8 mouse cellular contexts compared by ENCODE assay signal in genomic region chr1:120341811-120342370, GRCm38 (mm10). TPM values are rescaled to one million over a fixed set of nuclear protein-coding genes. Genes with fewer than 3 reads are reported as not detected.
DNase-seq lines count a peak whose midpoint lies in the region; ATAC-seq and TF ChIP-seq lines count a peak whose summit lies in the region.
"Had no signal": no experiment of that assay in that cellular context is flagged by ENCODE, and none has a peak within 500 bp of the region (broad histone marks: within the 10 kb centered on the region; RNA-seq: fewer than 3 reads in every experiment).

No protein-coding gene starts in this region.

- peaks cover 7% of the 10 kb centered on the region for H3K4me1 ChIP-seq in lung, embryonic 16.5 days (replicated peaks; ENCODE audit: control insufficient read depth, insufficient read depth, low read length)
- peaks cover 7% of the 10 kb centered on the region; the same call in 1 of the 2 replicates for H3K4me1 ChIP-seq in forebrain, postnatal 0 days (ENCODE audit: insufficient read depth)
- no peaks in the 10 kb centered on the region; the same call in 1 of the 2 replicates for H3K4me1 ChIP-seq in liver, embryonic 13.5 days (replicated peaks)
- no peaks in the 10 kb centered on the region for H3K4me1 ChIP-seq in stomach, postnatal 0 days (replicated peaks; ENCODE audit: control insufficient read depth, insufficient read depth)

- no peaks in the 10 kb centered on the region for H3K9me3 ChIP-seq in lung, embryonic 16.5 days (ENCODE audit: control insufficient read depth, low read length)
- no peaks in the 10 kb centered on the region for H3K9me3 ChIP-seq in forebrain, postnatal 0 days (ENCODE audit: low read length)
- no peaks in the 10 kb centered on the region for H3K9me3 ChIP-seq in liver, embryonic 13.5 days (replicated peaks)
- no peaks in the 10 kb centered on the region for H3K9me3 ChIP-seq in stomach, postnatal 0 days (ENCODE audit: control insufficient read depth, low read length)

- H3K9ac ChIP-seq in lung, embryonic 16.5 days (ENCODE audit: low read length): no peak overlapping the region
- H3K9ac ChIP-seq in forebrain, postnatal 0 days: no peak overlapping the region
- H3K9ac ChIP-seq in liver, embryonic 13.5 days: no peak overlapping the region
- H3K9ac ChIP-seq in stomach, postnatal 0 days (ENCODE audit: low read length): no peak overlapping the region

- peak overlapping the region; percentile 51 for H3K4me2 ChIP-seq in lung, embryonic 16.5 days (ENCODE audit: low read depth, low read length)
- H3K4me2 ChIP-seq in forebrain, postnatal 0 days (ENCODE audit: low read depth): peak overlapping the region; percentile 63
- H3K4me2 ChIP-seq in liver, embryonic 13.5 days: peak overlapping the region; percentile 32
- H3K4me2 ChIP-seq in stomach, postnatal 0 days (replicated peaks; ENCODE audit: low read depth): peak overlapping the region; percentile 44

- WGBS in lung, embryonic 16.5 days: 2% methylated on average over 17 of the region's 17 CpGs
- WGBS in forebrain, postnatal 0 days: 2% methylated on average over 17 of the region's 17 CpGs
- WGBS in liver, embryonic 13.5 days (ENCODE audit: insufficient replicate concordance): 5% methylated on average over 17 of the region's 17 CpGs
- WGBS in stomach, postnatal 0 days: 3% methylated on average over 17 of the region's 17 CpGs

- H3K36me3 ChIP-seq in lung, embryonic 16.5 days (ENCODE audit: control insufficient read depth, insufficient read depth, low read length): no peaks in the 10 kb centered on the region
- H3K36me3 ChIP-seq in forebrain, postnatal 0 days (ENCODE audit: insufficient read depth): no peaks in the 10 kb centered on the region
- no peaks in the 10 kb centered on the region for H3K36me3 ChIP-seq in liver, embryonic 13.5 days
- H3K36me3 ChIP-seq in stomach, postnatal 0 days (ENCODE audit: control insufficient read depth, insufficient read depth, low read length): no peaks in the 10 kb centered on the region

- DNase-seq in lung, postnatal 36 days: no peak
- no peak for DNase-seq in forebrain, postnatal 0 days
- no peak for DNase-seq in liver, embryonic 13.5 days
- no peak for DNase-seq in stomach, postnatal 0 days (ENCODE audit: low spot score)
- DNase-seq in thymus, postnatal 36 days: no peak
- no peak for DNase-seq in spleen, adult 12 weeks (ENCODE audit: low spot score)
- DNase-seq: kidney, adult 8-10 months had no signal

- H3K27me3 ChIP-seq in lung, embryonic 16.5 days (ENCODE audit: control insufficient read depth, insufficient read depth, low read depth, low read length): peaks cover 66% of the 10 kb centered on the region
- peaks cover 68% of the 10 kb centered on the region for H3K27me3 ChIP-seq in forebrain, postnatal 0 days (ENCODE audit: insufficient read depth, low read length)
- peaks cover 95% of the 10 kb centered on the region for H3K27me3 ChIP-seq in liver, embryonic 13.5 days
- H3K27me3 ChIP-seq in stomach, postnatal 0 days (ENCODE audit: control insufficient read depth, insufficient read depth, low read length): peaks cover 21% of the 10 kb centered on the region

- peak overlapping the region; percentile 29 for H3K4me3 ChIP-seq in lung, embryonic 16.5 days (ENCODE audit: low read length)
- peak overlapping the region; percentile 33 for H3K4me3 ChIP-seq in forebrain, postnatal 0 days (ENCODE audit: low read depth, low read length)
- peak overlapping the region; percentile 25 for H3K4me3 ChIP-seq in liver, embryonic 13.5 days (replicated peaks)
- H3K4me3 ChIP-seq in stomach, postnatal 0 days (ENCODE audit: low read depth, low read length): peak overlapping the region; percentile 27

- TF ChIP-seq CTCF in forebrain, postnatal 0 days (IDR thresholded peaks at IDR 0.05; ENCODE audit: low read depth): no peak
- TF ChIP-seq CTCF in stomach, postnatal 0 days (IDR thresholded peaks at IDR 0.05; ENCODE audit: low read depth): no peak

- TF ChIP-seq EP300 in stomach, postnatal 0 days (optimal IDR thresholded peaks at IDR 0.05): no peak

- peak; percentile 58; the same call in 1 of the 2 replicates for ATAC-seq in lung, embryonic 16.5 days (ENCODE audit: low read depth)
- 0 out of 2 replicates have a peak, but pooled peaks have one; percentile 4 for ATAC-seq in forebrain, postnatal 0 days
- no peak for ATAC-seq in liver, embryonic 13.5 days (ENCODE audit: low read depth)
- no peak for ATAC-seq in stomach, postnatal 0 days (ENCODE audit: low FRiP score, low TSS enrichment)

- no peak overlapping the region for H3K27ac ChIP-seq in lung, embryonic 16.5 days (ENCODE audit: low read length)
- H3K27ac ChIP-seq in forebrain, postnatal 0 days (ENCODE audit: low read depth, low read length): no peak overlapping the region
- H3K27ac ChIP-seq in liver, embryonic 13.5 days: no peak overlapping the region
- no peak overlapping the region for H3K27ac ChIP-seq in stomach, postnatal 0 days (replicated peaks)

RNA-seq across cellular contexts. Expression of gene C1ql2, which starts 1.5 kb away (rescaled TPM):
- 0.08 and 0.20 TPM in 2 replicates for polyA plus RNA-seq in lung, embryonic 16.5 days (2015; fragmentation: Nextera tagmentation; extraction: Ambion mirVana)
- total RNA-seq in forebrain, postnatal 0 days (2014; rRNA removed): 3.0 and 3.5 TPM in 2 replicates
- polyA plus RNA-seq in forebrain, postnatal 0 days (2015; fragmentation: Nextera tagmentation; extraction: Ambion mirVana): 1.5 and 3.0 TPM in 2 replicates
- polyA plus RNA-seq in liver, embryonic 13.5 days (2015; fragmentation: Nextera tagmentation; extraction: Ambion mirVana): not detected in 2 replicates
- polyA plus RNA-seq in stomach, postnatal 0 days (2015; fragmentation: Nextera tagmentation; extraction: Ambion mirVana): 0.21 and 0.23 TPM in 2 replicates

Comparison
In these comparisons a context has a peak if more than half of its experiments do, and no peak if none do; other contexts are left out.
1. ATAC-seq: peak in lung, embryonic 16.5 days (single experiment) and forebrain, postnatal 0 days (single experiment); none in liver, embryonic 13.5 days (single experiment) and stomach, postnatal 0 days (single experiment).
2. Peak in every context shown above with its lines, with median percentiles within 50 percentile points of each other: H3K4me2 ChIP-seq and H3K4me3 ChIP-seq.